Mouse (Mus musculus): ENCODE measurements around the gene Fbxo45. TPM values are rescaled to one million over a fixed set of nuclear protein-coding genes. Genes with fewer than 3 reads are reported as not detected.
"Not testable (repeated sequence)": the region's sequence is repeated elsewhere in the genome, so short reads cannot be mapped to it uniquely, and the experiment has no call there.

Gene Fbxo45
- 6.3 and 7.3 TPM in 2 replicates for polyA plus RNA-seq (2012; rRNA removed)

- DNase-seq (ENCODE audit: low spot score) = peak; percentile 95
Observed at GRCm38 (mm10) chr16:32246952-32247370, at the start of gene Fbxo45, which contains the start of gene Wdr53. Fbxo45 (minus strand) TSS chr16:32247158. Wdr53 (plus strand) TSS chr16:32247227.

- DNase-seq (ENCODE audit: low spot score) = no peak
Observed at GRCm38 (mm10) chr16:32291821-32292220, 44.9 kb upstream of the Fbxo45 start.

- no peak for DNase-seq (ENCODE audit: low spot score)
Observed at GRCm38 (mm10) chr16:32282608-32283007, 35.6 kb upstream of the Fbxo45 start.

- no peak for DNase-seq (ENCODE audit: low spot score)
Observed at GRCm38 (mm10) chr16:32280211-32280610, 33.3 kb upstream of the Fbxo45 start.

- no peak for DNase-seq (ENCODE audit: low spot score)
Observed at GRCm38 (mm10) chr16:32278396-32278795, 31.4 kb upstream of the Fbxo45 start.

- peak; percentile 90 for DNase-seq (ENCODE audit: low spot score)
Observed at GRCm38 (mm10) chr16:32277308-32278256, 30.6 kb upstream of the Fbxo45 start, which contains the start of gene Rnf168. Rnf168 (plus strand) TSS chr16:32277459.

- DNase-seq (ENCODE audit: low spot score) = no peak
Observed at GRCm38 (mm10) chr16:32275830-32276229, 28.9 kb upstream of the Fbxo45 start.

- DNase-seq (ENCODE audit: low spot score) = no peak
Observed at GRCm38 (mm10) chr16:32275041-32275440, 28.1 kb upstream of the Fbxo45 start.

GRCm38 (mm10) chr16:32273338-32273737 is 26.4 kb upstream of the Fbxo45 start:
- no peak for DNase-seq (ENCODE audit: low spot score)

- no peak for DNase-seq (ENCODE audit: low spot score)
Observed at GRCm38 (mm10) chr16:32271291-32271690, 24.3 kb upstream of the Fbxo45 start, which contains the start of gene Smco1. Smco1 (plus strand) TSS chr16:32271468.

GRCm38 (mm10) chr16:32264225-32264624 is 17.3 kb upstream of the Fbxo45 start:
- DNase-seq (ENCODE audit: low spot score) = not testable (repeated sequence)

GRCm38 (mm10) chr16:32246351-32246791 is 587 bp downstream of the Fbxo45 start:
- DNase-seq (ENCODE audit: low spot score) = no peak

- no peak for DNase-seq (ENCODE audit: low spot score)
Observed at GRCm38 (mm10) chr16:32243901-32244300, 3.1 kb downstream of the Fbxo45 start.

- no peak for DNase-seq (ENCODE audit: low spot score)
Observed at GRCm38 (mm10) chr16:32239428-32240312, 7.3 kb downstream of the Fbxo45 start.

GRCm38 (mm10) chr16:32237930-32238680 is 8.9 kb downstream of the Fbxo45 start:
- DNase-seq (ENCODE audit: low spot score) = no peak

- not testable (repeated sequence) for DNase-seq (ENCODE audit: low spot score)
Observed at GRCm38 (mm10) chr16:32232050-32232449, 14.9 kb downstream of the Fbxo45 start.

GRCm38 (mm10) chr16:32222399-32222798 is 24.6 kb downstream of the Fbxo45 start:
- no peak for DNase-seq (ENCODE audit: low spot score)

- DNase-seq (ENCODE audit: low spot score) = no peak
Observed at GRCm38 (mm10) chr16:32221803-32222202, 25.2 kb downstream of the Fbxo45 start.

- DNase-seq (ENCODE audit: low spot score) = no peak
Observed at GRCm38 (mm10) chr16:32214804-32215576, 32.0 kb downstream of the Fbxo45 start.

- DNase-seq (ENCODE audit: low spot score) = no peak
Observed at GRCm38 (mm10) chr16:32214156-32214555, 32.8 kb downstream of the Fbxo45 start.

All from urinary bladder, adult 2 months (tissue).